9 mouse cellular contexts compared by ENCODE assay signal in the genomic region with DNA sequence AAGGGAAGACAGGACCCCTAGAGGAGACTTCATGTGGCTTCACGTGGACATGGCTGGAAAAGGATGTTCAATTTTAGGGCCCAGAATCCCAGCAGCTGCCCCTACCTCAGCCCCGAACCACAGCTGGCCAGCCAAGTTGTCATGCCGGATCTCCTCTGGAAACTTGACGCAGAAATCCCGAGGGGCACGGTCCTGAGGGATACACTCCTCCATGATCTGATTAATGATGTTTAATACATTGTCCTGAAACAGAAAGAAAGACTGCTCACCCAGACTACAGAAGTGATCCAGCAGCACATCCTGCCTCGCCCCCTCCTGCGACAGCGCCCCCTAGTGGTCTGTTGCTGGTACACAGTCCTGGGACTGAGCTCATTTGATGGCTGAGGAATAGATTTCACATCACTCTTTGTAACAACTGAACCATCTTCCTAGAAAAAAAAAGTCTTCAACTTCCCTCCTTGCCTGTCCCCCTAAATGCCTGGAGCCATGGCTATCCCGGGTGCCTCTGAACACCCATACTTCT. TPM values are rescaled to one million over a fixed set of nuclear protein-coding genes. Genes with fewer than 3 reads are reported as not detected.
A peak's percentile ranks its signal among the peaks of the same experiment; 100 is the strongest.
DNase-seq lines count a peak whose midpoint lies in the region; ATAC-seq lines count a peak whose summit lies in the region.
"Had no signal": no experiment of that assay in that cellular context is flagged by ENCODE, and none has a peak within 500 bp of the region (broad histone marks: within the 10 kb centered on the region; RNA-seq: fewer than 3 reads in every experiment).

No protein-coding gene starts in this region.

- no peaks in the 10 kb centered on the region for H3K36me3 ChIP-seq in forebrain, embryonic 11.5 days (ENCODE audit: control insufficient read depth, insufficient read depth, low read length)
- H3K36me3 ChIP-seq in forebrain, embryonic 12.5 days (replicated peaks): no peaks in the 10 kb centered on the region

- H3K27ac ChIP-seq in forebrain, embryonic 11.5 days (ENCODE audit: low read depth, low read length): no peak overlapping the region
- H3K27ac ChIP-seq in forebrain, embryonic 12.5 days: no peak overlapping the region

- H3K9me3 ChIP-seq in forebrain, embryonic 11.5 days (ENCODE audit: control insufficient read depth, low read length): no peaks in the 10 kb centered on the region
- no peaks in the 10 kb centered on the region for H3K9me3 ChIP-seq in forebrain, embryonic 12.5 days

- H3K4me1 ChIP-seq in forebrain, embryonic 11.5 days (replicated peaks; ENCODE audit: control insufficient read depth, insufficient read depth, low read length): no peaks in the 10 kb centered on the region
- H3K4me1 ChIP-seq in forebrain, embryonic 12.5 days: no peaks in the 10 kb centered on the region

- no peak overlapping the region for H3K9ac ChIP-seq in forebrain, embryonic 11.5 days (ENCODE audit: low read length)
- H3K9ac ChIP-seq in forebrain, embryonic 12.5 days: no peak overlapping the region

- no peak overlapping the region for H3K4me3 ChIP-seq in forebrain, embryonic 11.5 days (ENCODE audit: low read depth, low read length)
- no peak overlapping the region for H3K4me3 ChIP-seq in forebrain, embryonic 12.5 days (replicated peaks)

- DNase-seq in forebrain, embryonic 11.5 days (ENCODE audit: low spot score): peak; percentile 61
- peak; percentile 39 for DNase-seq in right cerebral cortex, postnatal 4 days
- no peak for DNase-seq in right cerebral cortex, adult 18-20 months
- DNase-seq in embryo, embryonic 9.5 days (ENCODE audit: extremely low spot score): peak; percentile 41
- peak; percentile 62 for DNase-seq in lung, postnatal 10 days
- peak; percentile 81 for DNase-seq in testis, postnatal 10 days (ENCODE audit: low spot score)
- no peak for DNase-seq in right cerebral cortex, postnatal 14 days

- no peaks in the 10 kb centered on the region for H3K27me3 ChIP-seq in forebrain, embryonic 11.5 days (ENCODE audit: control insufficient read depth, insufficient read depth, low read length)
- H3K27me3 ChIP-seq in forebrain, embryonic 12.5 days: no peaks in the 10 kb centered on the region

- ATAC-seq in forebrain, embryonic 11.5 days (replicated peaks; ENCODE audit: low FRiP score): no peak
- ATAC-seq in forebrain, embryonic 12.5 days (ENCODE audit: low FRiP score): no peak

- no peak overlapping the region for H3K4me2 ChIP-seq in forebrain, embryonic 11.5 days (ENCODE audit: low read depth, low read length, severe bottlenecking)
- no peak overlapping the region for H3K4me2 ChIP-seq in forebrain, embryonic 12.5 days

- 55% methylated on average over 10 of the region's 10 CpGs for WGBS in forebrain, embryonic 11.5 days
- WGBS in forebrain, embryonic 12.5 days: 54% methylated on average over 10 of the region's 10 CpGs

RNA-seq across cellular contexts. Expression of a gene that starts 48.4 kb away (rescaled TPM):
- 17.6 and 20.1 TPM in 2 replicates for polyA plus RNA-seq in forebrain, embryonic 11.5 days (2014; fragmentation: Nextera tagmentation; extraction: Ambion mirVana)
- polyA plus RNA-seq in forebrain, embryonic 12.5 days (2016; fragmentation: Nextera tagmentation; extraction: Ambion mirVana): 25.0 and 25.8 TPM in 2 replicates

RNA-seq across cellular contexts. Expression of a gene that starts 52.3 kb away (rescaled TPM):
- 1.6 TPM in 2 replicates for polyA plus RNA-seq in forebrain, embryonic 11.5 days (2014; fragmentation: Nextera tagmentation; extraction: Ambion mirVana)
- 2.1 and 2.6 TPM in 2 replicates for polyA plus RNA-seq in forebrain, embryonic 12.5 days (2016; fragmentation: Nextera tagmentation; extraction: Ambion mirVana)

RNA-seq across cellular contexts. Expression of a gene that starts 52.4 kb away (rescaled TPM):
- polyA plus RNA-seq in forebrain, embryonic 11.5 days (2014; fragmentation: Nextera tagmentation; extraction: Ambion mirVana): not detected in 2 replicates
- not detected in 2 replicates for polyA plus RNA-seq in forebrain, embryonic 12.5 days (2016; fragmentation: Nextera tagmentation; extraction: Ambion mirVana)
- polyA plus RNA-seq: stomach, embryonic 16.5 days had no signal

Comparison
In these comparisons a context has a peak if more than half of its experiments do, and no peak if none do; other contexts are left out.
1. DNase-seq: peak in forebrain, embryonic 11.5 days (single experiment), right cerebral cortex, postnatal 4 days (single experiment), embryo, embryonic 9.5 days (single experiment), lung, postnatal 10 days (single experiment) and testis, postnatal 10 days (single experiment); none in right cerebral cortex, adult 18-20 months (single experiment) and right cerebral cortex, postnatal 14 days (single experiment).